Mouse (Mus musculus): Measurements from ENCODE around the gene Gba.

Gba gene

GRCm38 (mm10) chr3:89242331-89242895 lies 39.7 kb downstream of the Gba start:
- DNase-seq (ENCODE audit: low spot score in 2 of 2) = peak in 1 of 2 experiments; percentile 64

GRCm38 (mm10) chr3:89243609-89244008 lies 40.9 kb downstream of the Gba start:
- DNase-seq (ENCODE audit: low spot score in 2 of 2) = no peak

GRCm38 (mm10) chr3:89244158-89244981 lies 41.6 kb downstream of the Gba start:
- DNase-seq (ENCODE audit: low spot score in 2 of 2) = no peak

DNA sequence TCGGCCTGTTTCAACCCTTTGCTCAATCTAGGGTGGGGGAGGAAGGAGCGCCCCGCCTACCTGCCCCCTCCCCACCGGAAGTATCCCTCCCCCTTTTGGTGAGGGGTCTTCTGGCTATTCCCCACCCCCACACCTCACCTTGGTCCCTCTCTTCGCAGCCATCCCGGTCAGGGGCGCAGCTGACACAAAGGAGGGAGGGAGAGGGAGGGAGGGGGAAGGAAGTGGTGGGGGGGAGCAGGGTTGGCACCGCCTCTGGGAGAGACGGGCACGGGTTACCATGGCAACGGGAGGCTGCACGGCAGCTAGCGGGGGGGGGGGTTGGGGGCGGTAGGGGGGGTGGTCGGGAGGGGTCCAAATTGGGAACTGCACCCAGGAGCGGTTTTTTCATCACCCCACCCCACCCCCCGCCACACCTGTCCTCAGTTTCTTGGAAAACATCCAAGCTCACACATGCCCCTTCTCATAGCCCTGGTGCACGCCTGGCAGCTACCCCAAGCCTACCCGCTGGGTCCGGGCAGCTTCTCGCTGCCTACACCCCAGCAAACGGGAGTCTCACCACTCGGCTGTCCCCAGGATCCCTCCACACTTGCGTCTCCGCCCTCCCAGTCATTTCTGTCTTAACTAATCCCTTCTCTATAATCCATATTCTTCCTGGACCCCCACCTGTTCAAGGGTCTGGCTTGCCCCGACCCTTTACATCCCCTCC lies 42.4 kb downstream of the Gba start:
- DNase-seq (ENCODE audit: low spot score in 2 of 2) = peak; percentile 50 to 60

GRCm38 (mm10) chr3:89245688-89246171 lies 43.0 kb downstream of the Gba start, which contains the start of gene Krtcap2:
Gene Krtcap2, plus strand, starts transcription at chr3:89245966.
- peak; percentile 66 to 78 for DNase-seq (ENCODE audit: low spot score in 2 of 2)

DNA sequence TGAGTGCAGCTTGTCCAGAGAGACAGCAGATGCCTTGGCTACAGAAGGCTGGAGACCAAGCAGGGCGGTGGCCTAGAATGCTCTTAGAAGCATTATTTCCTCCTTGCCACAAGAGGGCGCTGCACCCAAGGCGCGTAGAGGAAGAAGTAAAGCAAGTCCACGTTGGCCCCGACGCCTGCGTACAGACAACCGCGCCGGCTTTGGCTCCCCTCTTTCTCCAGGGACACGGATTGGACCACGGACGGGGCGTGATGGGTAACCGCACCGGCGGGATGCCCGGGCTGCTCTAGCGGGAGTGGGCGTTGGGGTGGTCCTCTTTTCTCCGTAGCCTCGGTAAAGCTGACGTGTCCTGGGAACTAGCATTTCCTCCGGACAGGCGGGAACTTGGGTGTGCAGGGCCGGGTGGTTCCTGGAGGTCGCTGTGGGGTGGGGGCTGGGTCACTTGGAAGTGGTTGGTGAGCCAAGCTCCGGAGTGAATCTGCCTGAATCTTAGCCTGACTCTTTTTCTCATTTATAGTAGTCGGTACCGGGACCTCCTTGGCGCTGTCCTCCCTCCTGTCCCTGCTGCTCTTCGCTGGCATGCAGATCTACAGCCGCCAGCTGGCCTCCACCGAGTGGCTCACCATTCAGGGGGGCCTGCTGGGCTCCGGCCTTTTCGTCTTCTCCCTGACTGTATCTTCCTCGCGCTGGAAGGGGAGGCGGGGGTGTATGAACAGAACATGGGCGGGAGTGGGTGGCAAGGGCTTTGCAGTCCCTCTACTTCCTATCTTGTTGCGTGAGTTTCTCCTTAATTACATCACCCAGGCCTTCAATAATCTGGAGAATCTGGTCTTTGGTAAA lies 43.8 kb downstream of the Gba start, which contains the start of gene Trim46:
Gene Trim46, minus strand, starts transcription at position 49 of the 840 bp plus-strand sequence.
- DNase-seq (ENCODE audit: low spot score in 2 of 2) = peak; percentile 85 to 92

- DNase-seq (ENCODE audit: low spot score in 2 of 2) = no peak
Observed at GRCm38 (mm10) chr3:89247466-89247865, 44.7 kb downstream of the Gba start.

- DNase-seq (ENCODE audit: low spot score in 2 of 2) = no peak
Observed at GRCm38 (mm10) chr3:89250435-89251040, 47.8 kb downstream of the Gba start.

DNA sequence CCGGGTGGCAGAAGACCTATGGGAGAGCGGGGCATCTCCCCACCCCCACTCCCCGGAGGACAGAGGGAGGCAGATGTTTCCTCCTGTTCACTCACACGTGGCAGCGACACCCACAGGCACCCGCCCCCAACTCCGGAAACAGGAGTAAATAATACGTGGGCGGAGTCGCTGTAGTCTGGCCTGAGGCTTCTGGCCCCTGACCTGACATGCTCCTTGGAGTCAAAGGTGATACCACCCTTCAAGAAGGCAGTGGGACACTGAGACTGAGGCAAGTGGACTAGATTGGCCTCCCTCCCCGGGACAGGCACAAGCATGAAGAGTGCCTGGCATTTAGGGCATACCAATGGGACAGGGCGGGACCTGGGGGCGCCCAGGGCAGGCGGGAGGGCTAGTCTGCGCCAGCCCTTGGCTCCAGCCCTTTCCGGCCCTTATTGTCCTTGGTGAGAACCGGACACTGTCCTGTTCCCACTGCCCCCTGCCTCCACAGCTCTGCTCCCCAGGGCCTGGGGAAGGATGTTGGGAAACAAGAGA lies 48.7 kb downstream of the Gba start:
- DNase-seq (ENCODE audit: low spot score in 2 of 2) = no peak

DNA sequence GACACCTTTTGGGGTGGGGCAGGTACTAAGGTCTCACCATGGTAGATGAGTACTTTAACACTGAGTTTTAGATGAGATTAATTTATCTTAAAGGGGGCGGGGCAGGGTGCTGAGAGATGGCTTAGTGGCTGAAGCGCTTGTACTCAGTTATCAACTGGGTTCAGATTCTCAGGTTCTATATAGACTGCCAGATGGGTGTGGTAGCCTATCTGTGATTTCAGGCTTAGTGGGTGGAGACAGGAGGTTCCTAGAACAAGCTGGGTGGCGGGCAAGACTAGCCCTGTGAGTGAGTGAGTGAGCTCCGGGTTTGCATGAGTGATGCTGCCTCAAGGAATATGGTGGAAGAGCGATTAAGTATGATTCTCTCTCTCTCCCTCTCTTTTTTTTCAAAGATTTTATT lies 52.3 kb downstream of the Gba start:
- no peak for DNase-seq (ENCODE audit: low spot score in 2 of 2)

DNA sequence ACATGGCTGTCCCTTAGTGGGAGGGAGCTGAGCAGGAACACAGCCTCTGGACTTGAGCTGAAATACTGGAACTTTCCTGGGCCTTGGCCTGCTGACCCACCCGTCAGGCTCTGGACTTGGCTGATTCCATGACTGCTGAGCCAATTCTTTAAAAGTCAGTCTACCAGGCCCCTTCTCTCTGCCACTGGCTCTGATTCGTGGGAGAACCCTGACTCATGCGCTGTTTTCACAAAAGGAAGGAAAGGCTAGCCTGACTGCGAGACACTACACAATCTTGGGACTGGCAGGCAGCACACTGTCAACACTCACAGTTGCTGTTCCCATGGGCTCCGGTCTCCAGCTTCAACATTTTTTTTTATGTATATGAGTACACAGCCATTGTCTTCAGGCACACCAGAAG lies 53.4 kb downstream of the Gba start:
- DNase-seq (ENCODE audit: low spot score in 2 of 2) = no peak
